Mouse (Mus musculus): ENCODE measurements at regions not wholly inside any gene's neighbourhood (a gene's known extent, or its start where the extent isn't known, plus 50 kb on each side); places are given as distances from the start of the nearest gene placed in this dataset.

DNA sequence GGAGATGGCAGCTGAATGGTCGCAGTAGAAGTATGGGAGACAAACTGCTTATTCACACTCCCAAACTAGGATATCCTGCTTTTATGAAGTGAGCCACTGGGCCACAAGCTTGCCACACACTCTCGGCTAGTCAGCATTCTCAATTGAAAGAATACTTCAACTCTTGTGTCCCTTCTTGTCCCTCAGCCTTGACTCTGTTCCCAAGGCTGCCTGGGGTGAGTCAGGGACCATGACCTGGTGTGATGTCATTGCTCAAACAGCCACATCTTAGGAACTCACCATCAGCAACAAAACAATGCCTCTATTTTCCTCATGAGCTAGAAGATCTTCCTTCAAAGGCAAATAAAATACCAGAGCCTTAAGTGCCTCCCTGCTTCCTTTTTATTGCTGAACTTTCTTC, 224.6 kb downstream of the Klf6 start:
- TF ChIP-seq POLR2A (IDR thresholded peaks at IDR 0.05; ENCODE audit: borderline replicate concordance, control insufficient read depth, low read depth, low read length) (no peak), CTCF (IDR thresholded peaks at IDR 0.05; ENCODE audit: control insufficient read depth, insufficient read depth, low read length) (no peak)

Data from bone marrow, adult 2 months (tissue).